12 mouse cellular contexts compared by ENCODE assay signal in genomic region chr1:72567056-72567455, GRCm38 (mm10). TPM values are rescaled to one million over a fixed set of nuclear protein-coding genes. Genes with fewer than 3 reads are reported as not detected.
DNase-seq lines count a peak whose midpoint lies in the region; ATAC-seq lines count a peak whose summit lies in the region.
"Had no signal": no experiment of that assay in that cellular context is flagged by ENCODE, and none has a peak within 500 bp of the region (broad histone marks: within the 10 kb centered on the region; RNA-seq: fewer than 3 reads in every experiment).

No protein-coding gene starts in this region.

- no peaks in the 10 kb centered on the region for H3K4me1 ChIP-seq in heart, embryonic 11.5 days (ENCODE audit: control insufficient read depth, insufficient read depth, low read length)
- H3K4me1 ChIP-seq in embryonic facial prominence, embryonic 10.5 days: no peaks in the 10 kb centered on the region
- 0 out of 2 replicates have a peak, but pooled peaks cover 8% of the 10 kb centered on the region for H3K4me1 ChIP-seq in hindbrain, embryonic 14.5 days (replicated peaks; ENCODE audit: control insufficient read depth, insufficient read depth, low read length)
- peaks cover 5% of the 10 kb centered on the region for H3K4me1 ChIP-seq in midbrain, embryonic 15.5 days
- no peaks in the 10 kb centered on the region for H3K4me1 ChIP-seq in intestine, embryonic 16.5 days (ENCODE audit: control insufficient read depth, insufficient read depth, low read length)
- H3K4me1 ChIP-seq: liver, embryonic 15.5 days had no signal

- H3K9ac ChIP-seq in heart, embryonic 11.5 days (ENCODE audit: low read depth, low read length): no peak overlapping the region
- peak overlapping the region; percentile 47 for H3K9ac ChIP-seq in hindbrain, embryonic 14.5 days
- no peak overlapping the region for H3K9ac ChIP-seq in midbrain, embryonic 15.5 days
- H3K9ac ChIP-seq in intestine, embryonic 16.5 days (ENCODE audit: low read depth, low read length): no peak overlapping the region
- H3K9ac ChIP-seq: liver, embryonic 15.5 days had no signal

- H3K4me3 ChIP-seq in heart, embryonic 11.5 days (ENCODE audit: low read depth, low read length): no peak overlapping the region
- H3K4me3 ChIP-seq in embryonic facial prominence, embryonic 10.5 days: peak overlapping the region; percentile 29; the same call in 1 of the 2 replicates
- peak overlapping the region; percentile 24 for H3K4me3 ChIP-seq in hindbrain, embryonic 14.5 days (replicated peaks; ENCODE audit: low read length)
- peak overlapping the region; percentile 28 for H3K4me3 ChIP-seq in midbrain, embryonic 15.5 days
- no peak overlapping the region for H3K4me3 ChIP-seq in intestine, embryonic 16.5 days (ENCODE audit: low read length)
- H3K4me3 ChIP-seq: liver, embryonic 15.5 days had no signal

- H3K36me3 ChIP-seq in heart, embryonic 11.5 days (ENCODE audit: control insufficient read depth, insufficient read depth, low read length): no peaks in the 10 kb centered on the region
- H3K36me3 ChIP-seq in embryonic facial prominence, embryonic 10.5 days (replicated peaks): no peaks in the 10 kb centered on the region
- H3K36me3 ChIP-seq in hindbrain, embryonic 14.5 days (replicated peaks; ENCODE audit: control insufficient read depth, insufficient read depth): no peaks in the 10 kb centered on the region
- H3K36me3 ChIP-seq in midbrain, embryonic 15.5 days (replicated peaks): no peaks in the 10 kb centered on the region
- no peaks in the 10 kb centered on the region for H3K36me3 ChIP-seq in intestine, embryonic 16.5 days (ENCODE audit: control insufficient read depth, insufficient read depth, low read length)
- H3K36me3 ChIP-seq: liver, embryonic 15.5 days had no signal

- 35% methylated on average over 9 of the region's 9 CpGs for WGBS in heart, embryonic 11.5 days (ENCODE audit: insufficient replicate concordance)
- 23% methylated on average over 9 of the region's 9 CpGs for WGBS in embryonic facial prominence, embryonic 10.5 days
- 40% methylated on average over 9 of the region's 9 CpGs for WGBS in hindbrain, embryonic 14.5 days
- 23% methylated on average over 9 of the region's 9 CpGs for WGBS in midbrain, embryonic 15.5 days
- WGBS in intestine, embryonic 16.5 days: 45% methylated on average over 9 of the region's 9 CpGs

- H3K27ac ChIP-seq in heart, embryonic 11.5 days (ENCODE audit: low read depth, low read length): no peak overlapping the region
- H3K27ac ChIP-seq in embryonic facial prominence, embryonic 10.5 days (replicated peaks): no peak overlapping the region
- peak overlapping the region; percentile 46; the same call in 1 of the 2 replicates for H3K27ac ChIP-seq in hindbrain, embryonic 14.5 days
- H3K27ac ChIP-seq in midbrain, embryonic 15.5 days: peak overlapping the region; percentile 40
- H3K27ac ChIP-seq in intestine, embryonic 16.5 days (ENCODE audit: low read length): no peak overlapping the region
- H3K27ac ChIP-seq: liver, embryonic 15.5 days had no signal

- no peaks in the 10 kb centered on the region for H3K27me3 ChIP-seq in heart, embryonic 11.5 days (ENCODE audit: control insufficient read depth, insufficient read depth, low read length)
- H3K27me3 ChIP-seq in embryonic facial prominence, embryonic 10.5 days (replicated peaks; ENCODE audit: low read depth, poor library complexity, severe bottlenecking): no peaks in the 10 kb centered on the region
- H3K27me3 ChIP-seq in hindbrain, embryonic 14.5 days (ENCODE audit: control insufficient read depth, insufficient read depth, low read length): no peaks in the 10 kb centered on the region
- no peaks in the 10 kb centered on the region for H3K27me3 ChIP-seq in midbrain, embryonic 15.5 days (replicated peaks)
- H3K27me3 ChIP-seq in intestine, embryonic 16.5 days (replicated peaks; ENCODE audit: control insufficient read depth, insufficient read depth, low read length): no peaks in the 10 kb centered on the region
- H3K27me3 ChIP-seq: liver, embryonic 15.5 days had no signal

- H3K4me2 ChIP-seq in heart, embryonic 11.5 days: peak overlapping the region; percentile 38
- peak overlapping the region; percentile 46 for H3K4me2 ChIP-seq in hindbrain, embryonic 14.5 days (replicated peaks)
- peak overlapping the region; percentile 40 for H3K4me2 ChIP-seq in midbrain, embryonic 15.5 days
- no peak overlapping the region for H3K4me2 ChIP-seq in intestine, embryonic 16.5 days (ENCODE audit: low read depth, low read length)
- H3K4me2 ChIP-seq: liver, embryonic 15.5 days had no signal

- DNase-seq in heart, postnatal 4 days: no peak
- DNase-seq in embryonic facial prominence, embryonic 10.5 days (ENCODE audit: low spot score): peak; percentile 27
- peak; percentile 36 for DNase-seq in hindbrain, embryonic 14.5 days (ENCODE audit: low spot score)
- DNase-seq in adipocyte (ENCODE audit: low spot score): no peak
- DNase-seq in cerebellum, postnatal 25 days: no peak
- DNase-seq: cerebellum, postnatal 14 days; heart, postnatal 14 days; kidney, postnatal 25 days had no signal

- H3K9me3 ChIP-seq in heart, embryonic 11.5 days (replicated peaks; ENCODE audit: control insufficient read depth, low read length): no peaks in the 10 kb centered on the region
- no peaks in the 10 kb centered on the region for H3K9me3 ChIP-seq in embryonic facial prominence, embryonic 10.5 days
- no peaks in the 10 kb centered on the region for H3K9me3 ChIP-seq in hindbrain, embryonic 14.5 days (ENCODE audit: control insufficient read depth, low read length)
- H3K9me3 ChIP-seq in midbrain, embryonic 15.5 days: no peaks in the 10 kb centered on the region
- no peaks in the 10 kb centered on the region for H3K9me3 ChIP-seq in intestine, embryonic 16.5 days (ENCODE audit: control insufficient read depth, low read length)
- H3K9me3 ChIP-seq: liver, embryonic 15.5 days had no signal

- ATAC-seq in heart, embryonic 11.5 days (replicated peaks; ENCODE audit: insufficient number of reproducible peaks, low FRiP score, low TSS enrichment): no peak
- no peak for ATAC-seq in hindbrain, embryonic 14.5 days (ENCODE audit: low FRiP score)
- peak; percentile 67; the same call in 1 of the 2 replicates for ATAC-seq in midbrain, embryonic 15.5 days (replicated peaks)
- no peak for ATAC-seq in intestine, embryonic 16.5 days

RNA-seq across cellular contexts. Expression of gene Smarcal1, which starts 16.0 kb away (rescaled TPM):
- polyA plus RNA-seq in heart, embryonic 11.5 days (2014; fragmentation: Nextera tagmentation; extraction: Ambion mirVana): 17.9 and 21.6 TPM in 2 replicates
- 10 to 100 TPM; 32.3 to 34.7 TPM for total RNA-seq in heart, postnatal 4 days (2021)
- 31.4 and 33.3 TPM in 2 replicates for polyA plus RNA-seq in embryonic facial prominence, embryonic 10.5 days (2016; fragmentation: Nextera tagmentation; extraction: Ambion mirVana)
- 27.2 and 35.2 TPM in 2 replicates for polyA plus RNA-seq in hindbrain, embryonic 14.5 days (2014; fragmentation: Nextera tagmentation; extraction: Ambion mirVana)
- polyA plus RNA-seq in midbrain, embryonic 15.5 days (2015; fragmentation: Nextera tagmentation; extraction: Ambion mirVana): 29.6 and 30.9 TPM in 2 replicates
- polyA plus RNA-seq in intestine, embryonic 16.5 days (2015; fragmentation: Nextera tagmentation; extraction: Ambion mirVana): 16.2 and 16.4 TPM in 2 replicates

RNA-seq across cellular contexts. Expression of gene March4, which starts 30.3 kb away (rescaled TPM):
- not detected in 2 replicates for polyA plus RNA-seq in heart, embryonic 11.5 days (2014; fragmentation: Nextera tagmentation; extraction: Ambion mirVana)
- total RNA-seq in heart, postnatal 4 days (2021): not detected
- not detected in 2 replicates for polyA plus RNA-seq in embryonic facial prominence, embryonic 10.5 days (2016; fragmentation: Nextera tagmentation; extraction: Ambion mirVana)
- 10.2 and 11.1 TPM in 2 replicates for polyA plus RNA-seq in hindbrain, embryonic 14.5 days (2014; fragmentation: Nextera tagmentation; extraction: Ambion mirVana)
- polyA plus RNA-seq in midbrain, embryonic 15.5 days (2015; fragmentation: Nextera tagmentation; extraction: Ambion mirVana): 7.7 and 7.9 TPM in 2 replicates
- 0.27 and 0.32 TPM in 2 replicates for polyA plus RNA-seq in intestine, embryonic 16.5 days (2015; fragmentation: Nextera tagmentation; extraction: Ambion mirVana)
- polyA plus RNA-seq: liver, embryonic 15.5 days had no signal

Comparison
In these comparisons a context has a peak if more than half of its experiments do, and no peak if none do; other contexts are left out.
1. H3K27ac ChIP-seq: peak in hindbrain, embryonic 14.5 days (single experiment) and midbrain, embryonic 15.5 days (single experiment); none in heart, embryonic 11.5 days (single experiment), embryonic facial prominence, embryonic 10.5 days (single experiment) and intestine, embryonic 16.5 days (single experiment).
2. H3K4me3 ChIP-seq: peak in embryonic facial prominence, embryonic 10.5 days (single experiment), hindbrain, embryonic 14.5 days (single experiment) and midbrain, embryonic 15.5 days (single experiment); none in heart, embryonic 11.5 days (single experiment) and intestine, embryonic 16.5 days (single experiment).
3. DNase-seq: peak in embryonic facial prominence, embryonic 10.5 days (single experiment) and hindbrain, embryonic 14.5 days (single experiment); none in heart, postnatal 4 days (single experiment), adipocyte (single experiment) and cerebellum, postnatal 25 days (0 of 2).